Mouse (Mus musculus): ENCODE data around the gene Dgkq.

Dgkq gene

DNA sequence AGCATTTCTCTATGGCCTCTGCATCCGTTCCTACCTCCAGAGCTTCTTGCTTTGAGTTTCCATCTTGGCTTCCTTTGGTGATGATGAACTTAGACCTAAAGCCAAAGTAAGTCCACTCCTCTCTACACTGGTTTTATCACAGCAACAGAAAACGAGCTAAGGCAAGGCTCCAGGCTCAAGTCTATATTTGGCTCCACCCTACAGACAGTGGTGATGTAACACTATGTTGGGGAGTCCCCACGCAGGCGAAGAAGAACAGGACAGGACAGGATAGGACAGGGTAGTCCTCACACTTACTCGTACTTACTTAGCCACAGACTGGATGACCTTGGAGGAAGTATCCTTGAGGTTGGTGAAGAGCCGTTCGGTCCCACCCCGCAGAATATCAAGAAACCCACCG, 66.9 kb downstream of the Dgkq start:
- DNase-seq (ENCODE audit: low spot score in 2 of 2), result no peak

DNA sequence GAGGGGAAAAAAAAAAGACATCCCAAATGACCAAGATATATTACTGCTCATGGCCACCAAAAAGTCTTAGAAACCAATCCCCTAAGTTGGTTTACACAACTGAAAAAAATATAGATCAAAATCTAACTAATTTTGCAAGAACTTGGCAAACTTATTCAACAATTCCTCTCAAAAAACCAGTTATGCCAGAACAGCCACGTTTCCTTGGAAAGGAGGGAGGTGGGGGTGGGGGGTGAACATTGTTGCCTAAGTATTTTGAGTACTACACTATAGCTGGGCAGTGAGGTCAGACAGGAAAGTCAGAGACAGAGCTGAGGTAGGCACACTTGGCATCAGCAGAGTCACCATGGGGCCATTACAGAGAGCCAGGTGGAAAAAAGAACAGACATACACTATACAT, 69.5 kb downstream of the Dgkq start:
- DNase-seq (ENCODE audit: low spot score in 2 of 2), result no peak
